In the genomic region with DNA sequence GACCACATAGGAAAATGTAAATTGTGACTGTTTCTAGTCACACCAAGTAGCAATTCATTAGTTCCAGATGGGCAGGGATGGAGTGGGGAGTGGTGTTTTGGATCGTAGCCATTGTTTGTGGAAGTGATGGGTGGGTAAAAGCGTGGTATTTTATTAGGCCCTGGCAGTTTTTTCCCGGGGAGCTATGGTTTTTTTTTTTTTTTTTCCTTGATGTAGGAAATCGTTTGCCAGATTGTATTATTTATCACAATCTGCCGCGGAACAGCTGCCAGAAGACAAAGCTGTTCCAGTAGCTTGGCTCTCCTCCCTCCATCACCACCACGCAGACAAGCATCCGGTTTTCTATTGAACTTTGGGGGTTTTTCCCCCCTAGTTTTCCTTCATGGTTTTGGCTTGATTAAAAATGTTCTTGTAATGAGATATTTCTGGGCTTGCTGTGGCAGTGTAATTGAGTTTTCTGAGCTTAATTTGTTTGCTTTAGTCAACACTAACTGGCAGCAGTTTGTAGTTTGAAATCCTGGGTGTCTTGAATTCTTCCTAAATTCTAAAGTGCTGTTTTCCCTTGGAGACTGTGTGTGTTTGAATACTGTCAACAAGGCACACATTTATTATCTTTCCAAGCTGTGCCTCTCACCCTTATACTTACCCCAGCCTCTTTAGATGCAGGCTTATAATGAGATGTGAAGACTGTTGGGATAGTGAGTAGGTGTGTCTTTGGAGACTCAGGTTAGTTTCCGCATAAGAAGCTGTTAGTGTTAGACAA, we compare ENCODE assay signal across 8 mouse cellular contexts. TPM values are rescaled to one million over a fixed set of nuclear protein-coding genes. Genes with fewer than 3 reads are reported as not detected.
DNase-seq lines count a peak whose midpoint lies in the region; ATAC-seq and TF ChIP-seq lines count a peak whose summit lies in the region.

No protein-coding gene starts in this region.

- TF ChIP-seq CTCF in gastrocnemius, adult 2 months (IDR thresholded peaks at IDR 0.05), result no peak

- no peaks in the 10 kb centered on the region for H3K27me3 ChIP-seq in intestine, embryonic 16.5 days (replicated peaks; ENCODE audit: control insufficient read depth, insufficient read depth, low read length)
- H3K27me3 ChIP-seq in midbrain, embryonic 16.5 days (ENCODE audit: control insufficient read depth, insufficient read depth, low read depth, low read length), result no peaks in the 10 kb centered on the region

- intact Hi-C loops in gastrocnemius, adult 2 months (cut with DNase I), result no loop called here
- intact Hi-C loops in left cerebral cortex, postnatal 10 days (cut with DNase I), result no loop called here

- no peak overlapping the region for H3K9ac ChIP-seq in intestine, embryonic 16.5 days (ENCODE audit: low read depth, low read length)
- 0 out of 2 replicates have a peak overlapping the region, but pooled peaks have one; percentile 14 for H3K9ac ChIP-seq in midbrain, embryonic 16.5 days (ENCODE audit: low read depth, low read length)

- no peak for ATAC-seq in intestine, embryonic 16.5 days
- peak; percentile 42 for ATAC-seq in midbrain, embryonic 16.5 days

- no peaks in the 10 kb centered on the region for H3K36me3 ChIP-seq in intestine, embryonic 16.5 days (ENCODE audit: control insufficient read depth, insufficient read depth, low read length)
- H3K36me3 ChIP-seq in midbrain, embryonic 16.5 days (ENCODE audit: control insufficient read depth, insufficient read depth, low read length), result no peaks in the 10 kb centered on the region

- H3K27ac ChIP-seq in gastrocnemius, adult 2 months, result peak overlapping the region; percentile 77
- peak overlapping the region; percentile 61 for H3K27ac ChIP-seq in intestine, embryonic 16.5 days (ENCODE audit: low read length)
- H3K27ac ChIP-seq in midbrain, embryonic 16.5 days (ENCODE audit: low read length), result peak overlapping the region; percentile 38

- no peak overlapping the region for H3K4me2 ChIP-seq in intestine, embryonic 16.5 days (ENCODE audit: low read depth, low read length)
- peak overlapping the region; percentile 19; the same call in 1 of the 2 replicates for H3K4me2 ChIP-seq in midbrain, embryonic 16.5 days (ENCODE audit: low read length)

- peak; percentile 24 for DNase-seq in adrenal gland, adult 8-10 months
- peak; percentile 58 for DNase-seq in cerebellum, adult 9-10 months
- DNase-seq in gastrocnemius, adult 2 months, result peak; percentile 53
- peak; percentile 45 to 57 for DNase-seq in left cerebral cortex, postnatal 10 days (ENCODE audit: extremely low spot score in 1 of 2, low spot score in 2 of 2)
- DNase-seq in natural killer cell, adult 2 months (ENCODE audit: low spot score in 2 of 2), result no peak
- no peak for DNase-seq in spleen, adult 12 weeks (ENCODE audit: low spot score)

- no peaks in the 10 kb centered on the region for H3K9me3 ChIP-seq in intestine, embryonic 16.5 days (ENCODE audit: control insufficient read depth, low read length)
- H3K9me3 ChIP-seq in midbrain, embryonic 16.5 days (replicated peaks; ENCODE audit: control insufficient read depth, low read length, poor library complexity, severe bottlenecking), result no peaks in the 10 kb centered on the region

- H3K4me3 ChIP-seq in gastrocnemius, adult 2 months, result no peak overlapping the region
- no peak overlapping the region for H3K4me3 ChIP-seq in intestine, embryonic 16.5 days (ENCODE audit: low read length)
- H3K4me3 ChIP-seq in midbrain, embryonic 16.5 days (ENCODE audit: low read depth, low read length), result no peak overlapping the region

- H3K4me1 ChIP-seq in intestine, embryonic 16.5 days (ENCODE audit: control insufficient read depth, insufficient read depth, low read length), result peaks cover 3% of the 10 kb centered on the region; the same call in 1 of the 2 replicates
- peaks cover 14% of the 10 kb centered on the region for H3K4me1 ChIP-seq in midbrain, embryonic 16.5 days (ENCODE audit: control insufficient read depth, insufficient read depth, low read length)

- WGBS in intestine, embryonic 16.5 days, result 34% methylated on average over 9 of the region's 9 CpGs
- WGBS in midbrain, embryonic 16.5 days, result 26% methylated on average over 9 of the region's 9 CpGs

RNA-seq across cellular contexts. Expression of a gene that starts 20.9 kb away (rescaled TPM):
- 10 to 100 TPM; 32.2 to 40.2 (median 33.8) TPM for total RNA-seq in adrenal gland, adult 8-10 months (2022)
- 10 to 100 TPM; 22.2 to 23.2 TPM for total RNA-seq in gastrocnemius, adult 2 months (2021)
- polyA plus RNA-seq in intestine, embryonic 16.5 days (2015; fragmentation: Nextera tagmentation; extraction: Ambion mirVana), result 26.8 and 31.4 TPM in 2 replicates
- total RNA-seq in left cerebral cortex, postnatal 10 days (2021), result 10 to 100 TPM; 25.5 to 26.9 TPM
- polyA plus RNA-seq in midbrain, embryonic 16.5 days (2015; fragmentation: Nextera tagmentation; extraction: Ambion mirVana), result 48.9 and 49.8 TPM in 2 replicates

RNA-seq across cellular contexts. Expression of a gene that starts 45.0 kb away (rescaled TPM):
- total RNA-seq in adrenal gland, adult 8-10 months (2022), result 10 to 100 TPM; 29.5 to 41.4 (median 34.6) TPM
- total RNA-seq in gastrocnemius, adult 2 months (2021), result 10 to 100 TPM; 13.8 to 15.3 TPM
- 14.0 and 15.6 TPM in 2 replicates for polyA plus RNA-seq in intestine, embryonic 16.5 days (2015; fragmentation: Nextera tagmentation; extraction: Ambion mirVana)
- 10 to 100 TPM; 47.7 to 53.3 TPM for total RNA-seq in left cerebral cortex, postnatal 10 days (2021)
- polyA plus RNA-seq in midbrain, embryonic 16.5 days (2015; fragmentation: Nextera tagmentation; extraction: Ambion mirVana), result 22.0 and 25.1 TPM in 2 replicates

RNA-seq across cellular contexts. Expression of a gene that starts 45.9 kb away (rescaled TPM):
- 100 to 1,000 TPM; 123 to 137 (median 128) TPM for total RNA-seq in adrenal gland, adult 8-10 months (2022)
- 10 to 100 TPM; 59.1 to 69.1 TPM for total RNA-seq in gastrocnemius, adult 2 months (2021)
- 72.8 and 82.8 TPM in 2 replicates for polyA plus RNA-seq in intestine, embryonic 16.5 days (2015; fragmentation: Nextera tagmentation; extraction: Ambion mirVana)
- 10 to 100 TPM; 38.0 to 40.4 TPM for total RNA-seq in left cerebral cortex, postnatal 10 days (2021)
- polyA plus RNA-seq in midbrain, embryonic 16.5 days (2015; fragmentation: Nextera tagmentation; extraction: Ambion mirVana), result 46.9 and 51.4 TPM in 2 replicates

RNA-seq across cellular contexts. Expression of a gene that starts 55.8 kb away (rescaled TPM):
- total RNA-seq in adrenal gland, adult 8-10 months (2022), result 1 to 10 TPM; 3.8 to 9.0 (median 8.3) TPM
- total RNA-seq in gastrocnemius, adult 2 months (2021), result under 1 TPM; 0.22 to 0.54 TPM
- 6.2 and 6.4 TPM in 2 replicates for polyA plus RNA-seq in intestine, embryonic 16.5 days (2015; fragmentation: Nextera tagmentation; extraction: Ambion mirVana)
- total RNA-seq in left cerebral cortex, postnatal 10 days (2021), result 1 to 10 TPM; 2.4 to 3.4 TPM
- polyA plus RNA-seq in midbrain, embryonic 16.5 days (2015; fragmentation: Nextera tagmentation; extraction: Ambion mirVana), result 7.4 and 9.5 TPM in 2 replicates

Comparison
In these comparisons a context has a peak if more than half of its experiments do, and no peak if none do; other contexts are left out.
1. DNase-seq: peak in adrenal gland, adult 8-10 months (single experiment), cerebellum, adult 9-10 months (single experiment), gastrocnemius, adult 2 months (single experiment) and left cerebral cortex, postnatal 10 days (2 of 2); none in natural killer cell, adult 2 months (0 of 2) and spleen, adult 12 weeks (single experiment).
2. Peak in every context shown above with its lines, with median percentiles within 50 percentile points of each other: H3K27ac ChIP-seq.